Mouse (Mus musculus) embryonic fibroblast, embryonic 13.5 days (primary cell): ENCODE results near the gene Gse1.

Experiments
- CTCF ChIP-seq: IDR thresholded peaks from 2 replicates; pipeline ENCODE4 v1.5.1; 2011; ENCODE audit warnings: mild to moderate bottlenecking, control low read depth, low read length, moderate library complexity, borderline replicate concordance; ENCODE audit not compliant: insufficient read depth
- POLR2A ChIP-seq: IDR thresholded peaks from 2 replicates; pipeline ENCODE4 v1.6.1; 2011; ENCODE audit warnings: low read depth, mild to moderate bottlenecking, control low read depth, low read length, moderate library complexity

GRCm38 (mm10) chr8:120251411-120252035, 23.3 kb downstream of the Gse1 start:
- no peak for TF ChIP-seq POLR2A
- no peak for TF ChIP-seq CTCF
